Mouse (Mus musculus) lung, postnatal 0 days (tissue): ENCODE data around the gene Cdcp2. TPM values are rescaled to one million over a fixed set of nuclear protein-coding genes. Genes with fewer than 3 reads are reported as not detected.

Experiments used
- ATAC-seq: fragments of 200-750 bp; cut with Nextera tagmentation; 2 replicates; pipeline ENCODE4 v1.8.0; 2017; ENCODE audit warnings: moderate library complexity
- DNase-seq: peaks from one replicate; pipeline ENCODE4 v3.0.0-alpha.2; 2016; ENCODE audit warnings: low spot score
- H3K27ac ChIP-seq: fragments of 300-500 bp; sonication (generic); 2 replicates; pipeline ENCODE4 v1.5.1; 2014; ENCODE audit warnings: antibody characterized with exemption, mild to moderate bottlenecking, low read length, mixed read lengths
- H3K27me3 ChIP-seq: fragments of 300-500 bp; sonication (generic); replicated peaks from 2 replicates; pipeline ENCODE4 v1.6.1; 2014; ENCODE audit warnings: low read length, mixed read lengths; ENCODE audit not compliant: insufficient read depth
- H3K36me3 ChIP-seq: fragments of 300-500 bp; sonication (generic); 2 replicates; pipeline ENCODE4 v1.6.1; 2014; ENCODE audit warnings: low read length, mixed read lengths; ENCODE audit not compliant: insufficient read depth
- H3K4me1 ChIP-seq: fragments of 300-500 bp; sonication (generic); 2 replicates; pipeline ENCODE4 v1.6.1; 2014; ENCODE audit warnings: antibody characterized with exemption, low read depth, low read length, mixed read lengths; ENCODE audit not compliant: insufficient read depth
- H3K4me2 ChIP-seq: fragments of 300-500 bp; sonication (generic); replicated peaks from 2 replicates; pipeline ENCODE4 v1.6.1; 2014; ENCODE audit warnings: low read depth, mild to moderate bottlenecking, low read length, moderate library complexity, mixed read lengths
- H3K4me3 ChIP-seq: fragments of 300-500 bp; sonication (generic); 2 replicates; pipeline ENCODE4 v1.5.1; 2014; ENCODE audit warnings: low read depth, low read length
- H3K9ac ChIP-seq: fragments of 300-500 bp; sonication (generic); replicated peaks from 2 replicates; pipeline ENCODE4 v1.6.1; 2014; ENCODE audit warnings: low read depth, mild to moderate bottlenecking
- H3K9me3 ChIP-seq: fragments of 300-500 bp; sonication (generic); 2 replicates; pipeline ENCODE4 v1.6.1; 2016; ENCODE audit warnings: low read length, mixed read lengths
- CTCF ChIP-seq: IDR thresholded peaks from 2 replicates; pipeline ENCODE4 v1.5.1; 2016; ENCODE audit warnings: antibody characterized with exemption, mild to moderate bottlenecking
- EP300 ChIP-seq: IDR thresholded peaks from 2 replicates; pipeline ENCODE4 v1.6.1; 2016; ENCODE audit warnings: antibody characterized with exemption, mild to moderate bottlenecking, control low read depth
- WGBS: fragments of 180-500 bp; shearing (Covaris S2); extraction: QIAGEN DNeasy Blood & Tissue Kit; methylation state at CpG from one replicate; pipeline ENCODE4 v1.1.7; 2014; 5-methylcytosine and 5-hydroxymethylcytosine counted together
- polyA plus RNA-seq: library from polyadenylated mRNA; unstranded; fragments of >200 nt; fragmentation: Nextera tagmentation; extraction: Ambion mirVana; gene quantifications from 2 replicates; pipeline ENCODE4 v1.2.1, GENCODE M21; 2015

Cdcp2 gene
- polyA plus RNA-seq, result 0.08 and 0.14 TPM in 2 replicates

DNA sequence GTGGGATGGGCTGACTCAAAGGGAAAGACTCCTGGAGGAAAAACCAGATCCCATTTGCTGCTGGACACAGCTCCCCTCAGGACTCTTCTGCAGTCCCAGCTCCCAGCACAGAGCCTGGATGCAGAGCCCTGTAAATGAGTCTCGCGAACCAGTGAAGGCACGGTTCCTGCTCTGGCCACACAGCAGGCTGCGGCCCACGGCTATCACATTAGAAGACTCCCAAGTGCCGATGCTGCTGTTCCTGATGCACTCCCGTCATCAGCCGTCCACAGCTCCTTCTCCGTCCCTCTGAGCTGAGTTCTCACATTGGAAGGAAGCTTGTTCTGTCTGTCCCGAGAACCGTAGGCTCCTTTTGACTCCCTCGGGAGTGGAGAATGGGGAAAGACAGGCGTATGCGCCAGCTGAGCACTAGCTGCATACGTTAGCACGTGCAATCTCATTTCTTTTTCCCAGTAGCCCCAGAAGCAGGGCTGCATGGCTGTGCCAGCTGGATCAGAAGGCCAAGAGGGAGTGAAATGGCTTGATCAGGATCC is at the start of gene Cdcp2:
TSS of gene Cdcp2 (plus strand) at position 51 of the 533 bp plus-strand sequence.
- 70% methylated on average over 16 of the region's 16 CpGs for WGBS
- no peak for ATAC-seq
- TF ChIP-seq CTCF, result no peak
- TF ChIP-seq EP300, result no peak
- Histone ChIP-seq H3K36me3 (no peaks in the 10 kb centered on the region), H3K4me3 (no peak within 1 kb of the TSS), H3K4me2 (no peak within 1 kb of the TSS), H3K4me1 (no peaks in the 10 kb centered on the region), H3K9me3 (no peaks in the 10 kb centered on the region), H3K27ac (no peak within 1 kb of the TSS), H3K9ac (no peak within 1 kb of the TSS), H3K27me3 (no peaks in the 10 kb centered on the region)
- no peak for DNase-seq

DNA sequence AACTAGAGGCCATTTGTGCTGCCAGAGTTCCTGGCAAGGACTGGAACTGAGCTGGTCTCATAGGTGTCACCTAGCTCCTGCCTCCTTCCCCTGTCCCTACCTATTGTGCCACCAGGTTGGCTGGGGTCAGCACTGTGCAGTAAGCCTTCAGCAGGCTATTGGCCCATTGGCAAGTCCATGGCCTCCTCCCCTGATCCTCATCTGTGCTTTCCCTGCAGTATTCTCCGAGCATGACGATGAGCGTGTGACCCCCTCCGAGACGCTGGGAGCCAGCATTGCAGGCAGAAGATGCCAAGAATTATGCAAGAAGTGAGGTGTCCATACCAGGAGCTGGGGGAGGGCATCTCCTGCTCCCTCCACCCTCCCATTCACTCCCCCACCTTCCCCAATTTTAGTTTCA is 48.9 kb upstream of the Cdcp2 start:
- Histone ChIP-seq H3K4me1 (no peaks in the 10 kb centered on the region), H3K36me3 (peaks cover 15% of the 10 kb centered on the region; the same call in 1 of the 2 replicates), H3K27ac (no peak overlapping the region), H3K27me3 (no peaks in the 10 kb centered on the region), H3K9me3 (no peaks in the 10 kb centered on the region), H3K4me3 (no peak overlapping the region), H3K4me2 (no peak overlapping the region), H3K9ac (no peak overlapping the region)
- 64% methylated on average over 5 of the region's 5 CpGs for WGBS
- no peak for DNase-seq
- ATAC-seq, result no peak
- TF ChIP-seq CTCF (no peak), EP300 (no peak)

- TF ChIP-seq CTCF (no peak), EP300 (no peak)
- no peak overlapping the region for H3K27ac ChIP-seq
- H3K4me2 ChIP-seq, result no peak overlapping the region
- ATAC-seq (no peak), DNase-seq (no peak)
- no peaks in the 10 kb centered on the region for H3K9me3 ChIP-seq
- H3K9ac ChIP-seq, result no peak overlapping the region
- H3K4me3 ChIP-seq, result no peak overlapping the region
- no peaks in the 10 kb centered on the region for H3K4me1 ChIP-seq
- H3K27me3 ChIP-seq, result no peaks in the 10 kb centered on the region
- 85% methylated on average over 11 of the region's 11 CpGs for WGBS
- peaks cover 11% of the 10 kb centered on the region; the same call in 1 of the 2 replicates for H3K36me3 ChIP-seq
Observed at GRCm38 (mm10) chr4:107048568-107049162, 48.0 kb upstream of the Cdcp2 start.

DNA sequence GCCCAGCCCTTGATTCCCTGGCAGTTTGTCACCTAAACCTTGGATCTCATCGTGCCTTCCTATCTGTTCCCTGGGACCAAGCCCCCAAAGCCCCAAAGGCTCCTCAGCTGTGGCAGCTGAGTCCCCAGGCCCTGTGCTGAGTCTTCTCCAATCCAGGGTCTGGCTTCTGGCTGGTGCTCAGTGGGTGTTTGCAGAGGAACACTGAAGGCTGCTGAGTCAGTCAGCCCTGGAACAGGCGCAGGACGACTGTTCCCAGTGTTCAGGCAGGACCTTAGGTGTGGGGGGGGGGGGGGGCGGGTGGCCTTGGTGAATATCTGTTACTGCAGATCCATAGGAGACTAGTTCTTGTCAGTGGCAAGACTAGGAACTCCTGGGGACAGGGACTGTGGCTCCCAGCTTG is 44.8 kb upstream of the Cdcp2 start:
- H3K27ac ChIP-seq, result no peak overlapping the region
- DNase-seq, result no peak
- no peak overlapping the region for H3K9ac ChIP-seq
- no peaks in the 10 kb centered on the region for H3K9me3 ChIP-seq
- WGBS, result 43% methylated on average over 4 of the region's 4 CpGs
- no peak for TF ChIP-seq EP300
- peaks cover 12% of the 10 kb centered on the region for H3K36me3 ChIP-seq
- H3K4me1 ChIP-seq, result no peaks in the 10 kb centered on the region
- H3K4me2 ChIP-seq, result no peak overlapping the region
- no peak for ATAC-seq
- H3K27me3 ChIP-seq, result no peaks in the 10 kb centered on the region
- H3K4me3 ChIP-seq, result no peak overlapping the region

DNA sequence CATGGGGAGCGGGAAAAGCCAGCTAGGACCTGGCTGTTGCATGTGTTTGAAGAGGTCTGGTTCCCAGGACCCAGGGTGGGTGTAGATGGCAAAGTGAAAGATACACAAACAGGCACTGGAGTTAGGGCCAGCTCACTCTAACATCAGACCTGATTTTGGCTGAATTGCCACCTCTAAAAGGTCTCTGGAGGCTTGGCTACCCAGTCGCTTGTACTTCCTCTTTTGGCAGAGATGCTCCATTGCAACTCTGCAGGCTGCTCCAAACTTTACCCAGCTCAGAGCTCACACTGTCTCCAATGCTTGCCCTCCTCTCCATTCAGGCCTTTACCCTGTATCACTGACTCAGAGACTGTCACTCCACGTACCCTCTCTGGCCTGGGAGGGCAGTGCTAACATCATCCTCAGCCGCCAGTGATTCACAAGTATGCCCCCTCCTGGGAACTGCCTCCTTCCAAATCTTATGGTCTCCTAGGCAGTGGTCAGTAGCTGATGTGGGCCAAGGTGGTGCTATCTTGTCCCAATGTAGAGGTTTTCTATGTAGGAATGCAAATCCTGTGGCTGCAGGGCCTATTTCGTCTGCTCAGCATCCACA is 43.6 kb upstream of the Cdcp2 start:
- ATAC-seq (no peak), DNase-seq (no peak)
- H3K36me3 ChIP-seq, result peaks cover 15% of the 10 kb centered on the region; the same call in 1 of the 2 replicates
- no peak overlapping the region for H3K9ac ChIP-seq
- TF ChIP-seq CTCF, result no peak
- no peak for TF ChIP-seq EP300
- no peaks in the 10 kb centered on the region for H3K27me3 ChIP-seq
- no peak overlapping the region for H3K4me3 ChIP-seq
- no peak overlapping the region for H3K27ac ChIP-seq
- no peak overlapping the region for H3K4me2 ChIP-seq
- WGBS, result 55% methylated on average over 5 of the region's 5 CpGs
- H3K4me1 ChIP-seq, result no peaks in the 10 kb centered on the region
- H3K9me3 ChIP-seq, result no peaks in the 10 kb centered on the region

- no peak overlapping the region for H3K4me2 ChIP-seq
- H3K4me3 ChIP-seq, result no peak overlapping the region
- no peak for ATAC-seq
- peaks cover 29% of the 10 kb centered on the region; the same call in 1 of the 2 replicates for H3K36me3 ChIP-seq
- DNase-seq, result no peak
- 58% methylated on average over 3 of the region's 3 CpGs for WGBS
- TF ChIP-seq CTCF (no peak), EP300 (no peak)
- H3K9ac ChIP-seq, result no peak overlapping the region
- H3K9me3 ChIP-seq, result no peaks in the 10 kb centered on the region
- H3K4me1 ChIP-seq, result no peaks in the 10 kb centered on the region
- H3K27me3 ChIP-seq, result no peaks in the 10 kb centered on the region
- H3K27ac ChIP-seq, result no peak overlapping the region
Observed at GRCm38 (mm10) chr4:107056088-107056487, 40.6 kb upstream of the Cdcp2 start.
